Comparison of ENCODE assay signal across 8 mouse cellular contexts in genomic region chr1:181143950-181144836, GRCm38 (mm10). TPM values are rescaled to one million over a fixed set of nuclear protein-coding genes. Genes with fewer than 3 reads are reported as not detected.
DNase-seq lines count a peak whose midpoint lies in the region; ATAC-seq and TF ChIP-seq lines count a peak whose summit lies in the region.

Gene Nvl (minus strand): TSS chr1:181144204.
Gene Cnih4 (plus strand): TSS chr1:181144693.

- under 1% methylated on average over 52 of the region's 52 CpGs for WGBS in bone marrow, adult 2 months
- WGBS in embryonic facial prominence, embryonic 15.5 days, result under 1% methylated on average over 52 of the region's 52 CpGs
- WGBS in limb, embryonic 14.5 days, result under 1% methylated on average over 52 of the region's 52 CpGs
- WGBS in midbrain, postnatal 0 days, result under 1% methylated on average over 52 of the region's 52 CpGs

- peak within 1 kb of the TSS; percentile 82 for H3K4me3 ChIP-seq in bone marrow, adult 2 months (replicated peaks; ENCODE audit: control insufficient read depth, low read depth, low read length)
- H3K4me3 ChIP-seq in embryonic facial prominence, embryonic 15.5 days (replicated peaks), result peak within 1 kb of the TSS; percentile 84
- peak within 1 kb of the TSS; percentile 70 for H3K4me3 ChIP-seq in limb, embryonic 14.5 days (replicated peaks; ENCODE audit: low read length)
- H3K4me3 ChIP-seq in midbrain, postnatal 0 days (ENCODE audit: low read depth, low read length), result peak within 1 kb of the TSS; percentile 78

- DNase-seq in 416B (ENCODE audit: low read depth), result peak; percentile 98
- peak; percentile 91 for DNase-seq in heart, adult 8-10 months (ENCODE audit: low spot score)
- peak; percentile 96 for DNase-seq in kidney, adult 9 months
- peak; percentile 99 for DNase-seq in limb, embryonic 14.5 days (ENCODE audit: low spot score)
- peak; percentile 99 for DNase-seq in midbrain, postnatal 0 days (ENCODE audit: low spot score)
- DNase-seq in spleen, postnatal 14 days (ENCODE audit: low spot score in 2 of 2), result peak; percentile 86 to 89

- peak within 1 kb of the TSS; percentile 93 for H3K27ac ChIP-seq in bone marrow, adult 2 months (ENCODE audit: control insufficient read depth, insufficient read depth, low read depth, low read length, poor library complexity)
- H3K27ac ChIP-seq in embryonic facial prominence, embryonic 15.5 days (replicated peaks), result peak within 1 kb of the TSS; percentile 93
- peak within 1 kb of the TSS; percentile 70 for H3K27ac ChIP-seq in limb, embryonic 14.5 days (replicated peaks; ENCODE audit: low read depth, low read length)
- H3K27ac ChIP-seq in midbrain, postnatal 0 days (ENCODE audit: low read depth, low read length), result peak within 1 kb of the TSS; percentile 72

- peaks cover 22% of the 10 kb centered on the region for H3K36me3 ChIP-seq in embryonic facial prominence, embryonic 15.5 days
- H3K36me3 ChIP-seq in limb, embryonic 14.5 days (ENCODE audit: control insufficient read depth, insufficient read depth, low read length), result peaks cover 22% of the 10 kb centered on the region
- 0 out of 2 replicates have a peak, but pooled peaks cover 4% of the 10 kb centered on the region for H3K36me3 ChIP-seq in midbrain, postnatal 0 days (ENCODE audit: insufficient read depth, low read length)

- H3K4me1 ChIP-seq in bone marrow, adult 2 months (ENCODE audit: control insufficient read depth, insufficient read depth, low read length), result no peaks in the 10 kb centered on the region; the same call in 1 of the 2 replicates
- peaks cover 14% of the 10 kb centered on the region for H3K4me1 ChIP-seq in embryonic facial prominence, embryonic 15.5 days
- H3K4me1 ChIP-seq in limb, embryonic 14.5 days (ENCODE audit: control insufficient read depth, insufficient read depth, low read length), result peaks cover 12% of the 10 kb centered on the region
- 0 out of 2 replicates have a peak, but pooled peaks cover 3% of the 10 kb centered on the region for H3K4me1 ChIP-seq in midbrain, postnatal 0 days (ENCODE audit: insufficient read depth, low read length)

- TF ChIP-seq CTCF in bone marrow, adult 2 months (IDR thresholded peaks at IDR 0.05; ENCODE audit: control insufficient read depth, insufficient read depth, low read length), result no peak
- peak; percentile 34 for TF ChIP-seq CTCF in midbrain, postnatal 0 days (IDR thresholded peaks at IDR 0.05)

- TF ChIP-seq POLR2A in bone marrow, adult 2 months (IDR thresholded peaks at IDR 0.05; ENCODE audit: borderline replicate concordance, control insufficient read depth, low read depth, low read length), result peak; percentile 58; the same call in 1 of the 2 replicates
- peak; percentile 13; the same call in 1 of the 2 replicates for TF ChIP-seq POLR2A in limb, embryonic 14.5 days (IDR thresholded peaks at IDR 0.05; ENCODE audit: borderline replicate concordance, extremely low read depth, insufficient read depth, insufficient read length)

- H3K27me3 ChIP-seq in embryonic facial prominence, embryonic 15.5 days, result no peaks in the 10 kb centered on the region
- H3K27me3 ChIP-seq in limb, embryonic 14.5 days (ENCODE audit: control insufficient read depth, insufficient read depth, low read length), result no peaks in the 10 kb centered on the region
- no peaks in the 10 kb centered on the region for H3K27me3 ChIP-seq in midbrain, postnatal 0 days (ENCODE audit: insufficient read depth, low read length)

- no peaks in the 10 kb centered on the region for H3K9me3 ChIP-seq in embryonic facial prominence, embryonic 15.5 days (replicated peaks)
- no peaks in the 10 kb centered on the region for H3K9me3 ChIP-seq in limb, embryonic 14.5 days (ENCODE audit: control insufficient read depth, low read length)
- H3K9me3 ChIP-seq in midbrain, postnatal 0 days (ENCODE audit: low read length), result no peaks in the 10 kb centered on the region

- peak within 1 kb of the TSS; percentile 60 for H3K4me2 ChIP-seq in embryonic facial prominence, embryonic 15.5 days (replicated peaks)
- peak within 1 kb of the TSS; percentile 70 for H3K4me2 ChIP-seq in limb, embryonic 14.5 days (replicated peaks; ENCODE audit: low read depth, low read length, severe bottlenecking)
- peak within 1 kb of the TSS; percentile 64 for H3K4me2 ChIP-seq in midbrain, postnatal 0 days (ENCODE audit: low read depth, low read length, poor library complexity, severe bottlenecking)

- peak within 1 kb of the TSS; percentile 66 for H3K9ac ChIP-seq in embryonic facial prominence, embryonic 15.5 days
- H3K9ac ChIP-seq in limb, embryonic 14.5 days (ENCODE audit: low read depth, low read length, severe bottlenecking), result peak within 1 kb of the TSS; percentile 70
- peak within 1 kb of the TSS; percentile 76 for H3K9ac ChIP-seq in midbrain, postnatal 0 days (replicated peaks; ENCODE audit: low read length, poor library complexity, severe bottlenecking)

- peak; percentile 99 for ATAC-seq in embryonic facial prominence, embryonic 15.5 days (ENCODE audit: insufficient number of reproducible peaks, low FRiP score, low TSS enrichment, low read depth)
- peak; percentile 100 for ATAC-seq in limb, embryonic 14.5 days (ENCODE audit: low FRiP score, low read depth)
- ATAC-seq in midbrain, postnatal 0 days (ENCODE audit: low FRiP score), result peak; percentile 99

RNA-seq across cellular contexts. Expression of gene Nvl, which starts in this region (rescaled TPM):
- 13.7 and 18.1 TPM in 2 replicates for polyA plus RNA-seq in bone marrow, adult 2 months (2011; ENCODE audit: insufficient read depth, insufficient read length, low replicate concordance, missing spikeins)
- 30.1 and 35.9 TPM in 2 replicates for polyA plus RNA-seq in embryonic facial prominence, embryonic 15.5 days (2015; fragmentation: Nextera tagmentation; extraction: Ambion mirVana)
- total RNA-seq in heart, adult 8-10 months (2022), result 1 to 10 TPM; 6.9 to 8.0 (median 7.2) TPM
- polyA plus RNA-seq in limb, embryonic 14.5 days (2012; rRNA removed), result 69.1 and 79.4 TPM in 2 replicates
- polyA plus RNA-seq in limb, embryonic 14.5 days (2014; fragmentation: Nextera tagmentation; extraction: Ambion mirVana), result 37.0 and 42.7 TPM in 2 replicates
- 25.6 and 36.3 TPM in 2 replicates for total RNA-seq in midbrain, postnatal 0 days (2014; rRNA removed)
- 29.4 and 32.7 TPM in 2 replicates for polyA plus RNA-seq in midbrain, postnatal 0 days (2015; fragmentation: Nextera tagmentation; extraction: Ambion mirVana)

RNA-seq across cellular contexts. Expression of gene Cnih4, which starts in this region (rescaled TPM):
- polyA plus RNA-seq in bone marrow, adult 2 months (2011; ENCODE audit: insufficient read depth, insufficient read length, low replicate concordance, missing spikeins), result 33.9 and 52.1 TPM in 2 replicates
- 101 and 109 TPM in 2 replicates for polyA plus RNA-seq in embryonic facial prominence, embryonic 15.5 days (2015; fragmentation: Nextera tagmentation; extraction: Ambion mirVana)
- total RNA-seq in heart, adult 8-10 months (2022), result 10 to 100 TPM; 46.6 to 52.1 (median 48.9) TPM
- 24.3 and 26.6 TPM in 2 replicates for polyA plus RNA-seq in limb, embryonic 14.5 days (2012; rRNA removed)
- 90.5 and 99.3 TPM in 2 replicates for polyA plus RNA-seq in limb, embryonic 14.5 days (2014; fragmentation: Nextera tagmentation; extraction: Ambion mirVana)
- 11.9 and 17.4 TPM in 2 replicates for total RNA-seq in midbrain, postnatal 0 days (2014; rRNA removed)
- 43.1 and 45.7 TPM in 2 replicates for polyA plus RNA-seq in midbrain, postnatal 0 days (2015; fragmentation: Nextera tagmentation; extraction: Ambion mirVana)

Comparison
In these comparisons a context has a peak if more than half of its experiments do, and no peak if none do; other contexts are left out.
1. Peak in every context shown above with its lines: DNase-seq, ATAC-seq, H3K4me3 ChIP-seq and H3K27ac ChIP-seq.